Mouse (Mus musculus) forebrain, postnatal 0 days (tissue): ENCODE results near the gene Irgc1. TPM values are rescaled to one million over a fixed set of nuclear protein-coding genes. Genes with fewer than 3 reads are reported as not detected.
A peak's percentile ranks its signal among the peaks of the same experiment; 100 is the strongest.

Experiments used
- ATAC-seq: fragments of 200-750 bp; cut with Nextera tagmentation; 2 replicates; pipeline ENCODE4 v1.8.0; 2017; ENCODE audit warnings: mild to moderate bottlenecking, moderate library complexity
- DNase-seq: peaks from one replicate; pipeline ENCODE4 v3.0.0-alpha.2; 2015
- H3K27ac ChIP-seq: fragments of 300-500 bp; sonication (generic); 2 replicates; pipeline ENCODE4 v1.5.1; 2014; ENCODE audit warnings: low read depth, mild to moderate bottlenecking, antibody characterized with exemption, low read length, moderate library complexity, mixed read lengths
- H3K27me3 ChIP-seq: fragments of 300-500 bp; sonication (generic); 2 replicates; pipeline ENCODE4 v1.6.1; 2014; ENCODE audit warnings: mild to moderate bottlenecking, low read length, mixed read lengths; ENCODE audit not compliant: insufficient read depth
- H3K36me3 ChIP-seq: fragments of 300-500 bp; sonication (generic); 2 replicates; pipeline ENCODE4 v1.6.1; 2014; ENCODE audit warnings: mild to moderate bottlenecking, moderate library complexity; ENCODE audit not compliant: insufficient read depth
- H3K4me1 ChIP-seq: fragments of 300-500 bp; sonication (generic); 2 replicates; pipeline ENCODE4 v1.6.1; 2014; ENCODE audit warnings: antibody characterized with exemption; ENCODE audit not compliant: insufficient read depth
- H3K4me2 ChIP-seq: fragments of 300-500 bp; sonication (generic); 2 replicates; pipeline ENCODE4 v1.6.1; 2014; ENCODE audit warnings: low read depth, mild to moderate bottlenecking, moderate library complexity
- H3K4me3 ChIP-seq: fragments of 300-500 bp; sonication (generic); 2 replicates; pipeline ENCODE4 v1.5.1; 2014; ENCODE audit warnings: low read depth, low read length, mixed read lengths
- H3K9ac ChIP-seq: fragments of 300-500 bp; sonication (generic); 2 replicates; pipeline ENCODE4 v1.6.1; 2014; ENCODE audit warnings: mild to moderate bottlenecking
- H3K9me3 ChIP-seq: fragments of 300-500 bp; sonication (generic); 2 replicates; pipeline ENCODE4 v1.6.1; 2016; ENCODE audit warnings: low read length
- CTCF ChIP-seq: sonication (generic); IDR thresholded peaks from 2 replicates; pipeline ENCODE4 v1.5.1; 2016; ENCODE audit warnings: antibody characterized with exemption, control low read depth, low read depth
- WGBS: fragments of 180-500 bp; shearing (Covaris S2); extraction: QIAGEN DNeasy Blood & Tissue Kit; methylation state at CpG from one replicate; pipeline ENCODE4 v1.1.7; 2014; 5-methylcytosine and 5-hydroxymethylcytosine counted together
- polyA plus RNA-seq: library from polyadenylated mRNA; unstranded; fragments of >200 nt; fragmentation: Nextera tagmentation; extraction: Ambion mirVana; gene quantifications from 2 replicates; pipeline ENCODE4 v1.2.1, GENCODE M21; 2015
- total RNA-seq: library from RNA; depleted of rRNA; stranded (reverse); fragments of >200 nt; gene quantifications from 2 replicates; pipeline ENCODE4 v1.2.3, GENCODE M21; 2014

Gene Irgc1
- total and polyA plus RNA-seq, 2 experiments from 2014 or later = not detected

DNA sequence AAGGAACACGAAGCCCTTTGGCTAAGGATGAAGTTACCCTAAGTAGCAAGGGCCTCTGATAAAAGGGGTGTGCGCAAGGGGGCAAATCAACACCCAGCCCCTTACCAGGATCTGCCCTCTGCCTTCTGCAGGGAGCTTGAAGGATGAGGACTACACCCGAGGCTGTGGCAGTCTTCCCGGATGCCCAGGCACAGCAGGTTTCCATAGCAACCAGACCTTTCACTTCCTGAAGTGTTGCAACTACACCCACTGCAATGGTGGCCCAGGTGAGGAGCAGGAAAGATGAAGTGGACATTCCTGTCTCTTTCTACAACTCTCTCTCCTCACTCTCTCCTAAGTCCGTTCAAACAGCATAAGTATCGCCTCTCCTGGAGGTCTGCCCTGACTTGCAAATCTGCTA, 20.3 kb upstream of the Irgc1 start:
- Histone ChIP-seq H3K4me2 (no peak overlapping the region), H3K4me3 (no peak overlapping the region), H3K27me3 (no peaks in the 10 kb centered on the region), H3K36me3 (no peaks in the 10 kb centered on the region), H3K9ac (no peak overlapping the region), H3K4me1 (0 out of 2 replicates have a peak, but pooled peaks cover 5% of the 10 kb centered on the region), H3K9me3 (no peaks in the 10 kb centered on the region), H3K27ac (no peak overlapping the region)
- DNase-seq (no peak), ATAC-seq (peak; percentile 21; the same call in 1 of the 2 replicates)
- 69% methylated on average over 6 of the region's 6 CpGs for WGBS
- no peak for TF ChIP-seq CTCF

DNA sequence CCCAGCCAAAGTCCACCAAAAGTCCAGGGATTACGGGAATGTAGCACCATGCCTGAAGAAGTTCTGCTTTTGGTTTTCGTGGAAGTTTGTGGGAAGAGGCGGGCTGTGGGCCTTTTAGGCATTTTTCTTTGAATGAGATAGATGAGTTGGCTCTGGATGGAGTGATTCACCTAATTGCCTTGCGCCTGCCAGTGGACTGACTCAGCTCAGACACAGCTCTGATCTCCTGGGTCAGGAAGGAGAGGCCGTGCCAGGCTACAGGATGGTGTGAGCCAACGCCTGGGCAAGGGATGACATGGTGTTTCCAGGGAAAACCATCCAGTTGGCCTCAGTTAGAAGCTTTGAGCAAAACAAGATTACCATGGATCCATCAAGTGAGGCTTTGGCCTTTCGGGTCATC, 18.3 kb upstream of the Irgc1 start:
- no peak for DNase-seq
- Histone ChIP-seq H3K27ac (no peak overlapping the region), H3K27me3 (no peaks in the 10 kb centered on the region), H3K4me1 (0 out of 2 replicates have a peak, but pooled peaks cover 5% of the 10 kb centered on the region), H3K4me3 (no peak overlapping the region), H3K36me3 (no peaks in the 10 kb centered on the region), H3K4me2 (no peak overlapping the region), H3K9me3 (no peaks in the 10 kb centered on the region), H3K9ac (no peak overlapping the region)
- WGBS = 91% methylated on average over 7 of the region's 7 CpGs
- ATAC-seq = no peak
- no peak for TF ChIP-seq CTCF

DNA sequence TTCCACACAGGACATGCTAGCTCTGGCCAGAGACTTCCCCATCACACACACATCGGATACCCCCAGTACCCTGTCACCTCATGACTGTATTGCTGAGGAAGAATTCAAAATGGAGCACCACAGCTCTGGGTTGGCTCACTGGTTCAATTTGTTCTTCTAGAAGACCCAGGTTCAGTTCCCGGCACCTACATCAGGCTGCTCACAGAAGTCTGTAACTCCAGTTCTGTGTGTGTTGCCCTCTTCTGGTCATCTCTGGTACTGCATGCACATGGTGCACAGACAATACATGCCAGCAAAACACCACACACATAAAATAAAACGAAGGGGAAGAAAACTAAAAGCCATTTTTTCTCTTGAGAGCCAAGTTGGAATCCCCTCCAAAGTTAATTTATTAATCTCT, 17.0 kb upstream of the Irgc1 start:
- no peak overlapping the region for H3K9ac ChIP-seq
- no peak for DNase-seq
- H3K4me2 ChIP-seq = no peak overlapping the region
- H3K36me3 ChIP-seq = no peaks in the 10 kb centered on the region
- no peak overlapping the region for H3K4me3 ChIP-seq
- TF ChIP-seq CTCF = peak; percentile 53
- no peak overlapping the region for H3K27ac ChIP-seq
- no peaks in the 10 kb centered on the region for H3K4me1 ChIP-seq
- no peaks in the 10 kb centered on the region for H3K27me3 ChIP-seq
- 82% methylated on average over 3 of the region's 3 CpGs for WGBS
- ATAC-seq = no peak
- H3K9me3 ChIP-seq = no peaks in the 10 kb centered on the region

DNA sequence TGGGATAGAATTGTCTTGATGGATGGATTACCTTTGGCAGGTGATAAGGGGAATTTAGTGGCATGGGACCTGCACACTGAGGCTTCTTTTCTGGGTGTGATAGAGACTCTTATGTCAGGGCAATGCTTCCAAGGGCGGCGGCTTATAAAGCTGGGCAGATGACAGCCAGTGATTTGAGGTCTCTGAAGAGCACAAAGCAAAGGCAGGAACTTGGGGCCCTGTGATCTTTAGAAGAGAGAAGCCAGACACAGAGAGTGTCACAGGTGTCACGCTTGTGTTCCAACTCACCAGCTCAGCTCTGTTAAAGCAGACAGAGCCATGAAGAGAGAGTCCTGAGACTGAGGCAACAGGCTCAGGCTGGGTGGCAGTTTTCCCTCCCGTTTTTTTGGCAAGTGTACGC, 15.8 kb upstream of the Irgc1 start:
- no peak for TF ChIP-seq CTCF
- no peak overlapping the region for H3K27ac ChIP-seq
- H3K4me1 ChIP-seq = no peaks in the 10 kb centered on the region
- H3K4me3 ChIP-seq = no peak overlapping the region
- no peaks in the 10 kb centered on the region for H3K36me3 ChIP-seq
- no peaks in the 10 kb centered on the region; the same call in 1 of the 2 replicates for H3K27me3 ChIP-seq
- no peak overlapping the region for H3K4me2 ChIP-seq
- H3K9ac ChIP-seq = no peak overlapping the region
- no peaks in the 10 kb centered on the region for H3K9me3 ChIP-seq
- ATAC-seq = no peak
- DNase-seq = no peak
- WGBS = 84% methylated on average over 5 of the region's 5 CpGs

DNA sequence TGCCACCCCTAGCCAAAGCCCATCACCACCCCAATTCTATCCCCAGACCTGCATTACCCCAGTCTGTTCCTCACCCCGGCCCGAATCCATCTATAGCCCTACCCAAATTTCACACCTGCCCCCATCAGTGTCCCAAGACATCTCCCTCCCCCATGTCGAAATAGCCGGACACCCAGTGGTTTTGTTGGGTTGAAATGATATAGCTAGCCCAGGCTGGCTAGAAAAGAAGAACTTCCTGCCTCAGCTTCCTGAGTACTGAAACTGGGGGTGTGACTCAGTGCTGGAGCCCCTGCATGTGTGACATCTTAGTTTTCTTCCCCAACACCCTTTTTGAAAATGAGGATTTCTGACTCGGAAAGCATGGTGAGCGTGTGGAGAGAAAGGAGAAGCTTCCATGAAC, 14.7 kb upstream of the Irgc1 start:
- H3K4me2 ChIP-seq = no peak overlapping the region
- no peaks in the 10 kb centered on the region for H3K9me3 ChIP-seq
- ATAC-seq (no peak), DNase-seq (no peak)
- WGBS = 86% methylated on average over 6 of the region's 6 CpGs
- no peak overlapping the region for H3K4me3 ChIP-seq
- no peaks in the 10 kb centered on the region; the same call in none of the 2 replicates for H3K27me3 ChIP-seq
- TF ChIP-seq CTCF = no peak
- H3K36me3 ChIP-seq = no peaks in the 10 kb centered on the region
- no peak overlapping the region for H3K9ac ChIP-seq
- H3K4me1 ChIP-seq = no peaks in the 10 kb centered on the region
- H3K27ac ChIP-seq = no peak overlapping the region

DNA sequence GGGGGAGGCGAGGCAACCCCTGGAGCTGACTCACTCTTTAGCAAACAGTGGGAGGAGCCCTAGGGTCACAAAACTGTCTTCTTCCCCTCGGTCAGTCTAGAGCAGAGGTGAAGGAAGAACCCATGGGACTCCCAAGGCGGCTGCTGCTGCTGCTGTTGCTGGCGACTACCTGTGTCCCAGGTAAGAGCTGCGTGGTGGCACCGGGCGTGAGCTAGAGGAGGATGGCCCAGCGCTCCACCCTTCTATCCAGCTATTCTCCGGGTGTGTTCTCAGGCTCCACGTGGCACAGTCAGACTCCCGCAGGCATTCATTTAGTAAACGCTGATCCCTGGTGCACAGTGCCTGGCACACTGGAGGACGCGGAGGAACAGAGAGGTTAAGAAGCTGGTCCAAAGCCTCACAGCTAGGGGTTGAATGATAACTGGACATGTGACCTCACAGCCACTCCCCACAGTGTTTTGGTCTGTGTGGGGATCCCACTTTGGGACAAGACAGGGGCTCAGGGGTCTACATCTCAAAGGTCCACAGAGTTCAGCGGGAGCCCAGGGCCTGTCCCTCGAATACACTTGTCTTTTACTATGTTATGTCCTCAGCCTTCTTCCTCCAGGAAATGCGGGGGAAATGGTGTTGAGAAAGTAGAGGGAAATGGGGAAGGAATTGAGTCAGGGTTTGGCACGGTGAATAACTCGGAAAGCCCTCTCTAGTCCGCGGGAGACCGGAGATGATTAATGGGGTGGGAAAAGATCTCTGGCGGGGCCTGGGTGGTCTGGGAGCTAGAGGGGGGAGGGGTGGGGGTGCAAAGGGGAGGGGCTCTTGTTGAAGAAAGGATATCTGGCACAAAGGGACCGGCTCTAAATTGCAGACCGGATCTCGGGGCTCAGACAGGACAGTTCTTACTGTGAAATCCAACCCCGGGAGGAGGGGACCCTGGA, 10.6 kb upstream of the Irgc1 start, which contains the start of gene Plaur:
Plaur (plus strand) TSS at position 97 of the 932 bp plus-strand sequence.
- Histone ChIP-seq H3K4me3 (no peak within 1 kb of the TSS), H3K27me3 (no peaks in the 10 kb centered on the region; the same call in none of the 2 replicates), H3K36me3 (no peaks in the 10 kb centered on the region), H3K27ac (no peak within 1 kb of the TSS), H3K4me2 (peak within 1 kb of the TSS; percentile 13; the same call in 1 of the 2 replicates), H3K9ac (no peak within 1 kb of the TSS), H3K4me1 (no peaks in the 10 kb centered on the region), H3K9me3 (no peaks in the 10 kb centered on the region)
- DNase-seq = no peak
- no peak for TF ChIP-seq CTCF
- WGBS = 7% methylated on average over 27 of the region's 27 CpGs
- no peak for ATAC-seq

DNA sequence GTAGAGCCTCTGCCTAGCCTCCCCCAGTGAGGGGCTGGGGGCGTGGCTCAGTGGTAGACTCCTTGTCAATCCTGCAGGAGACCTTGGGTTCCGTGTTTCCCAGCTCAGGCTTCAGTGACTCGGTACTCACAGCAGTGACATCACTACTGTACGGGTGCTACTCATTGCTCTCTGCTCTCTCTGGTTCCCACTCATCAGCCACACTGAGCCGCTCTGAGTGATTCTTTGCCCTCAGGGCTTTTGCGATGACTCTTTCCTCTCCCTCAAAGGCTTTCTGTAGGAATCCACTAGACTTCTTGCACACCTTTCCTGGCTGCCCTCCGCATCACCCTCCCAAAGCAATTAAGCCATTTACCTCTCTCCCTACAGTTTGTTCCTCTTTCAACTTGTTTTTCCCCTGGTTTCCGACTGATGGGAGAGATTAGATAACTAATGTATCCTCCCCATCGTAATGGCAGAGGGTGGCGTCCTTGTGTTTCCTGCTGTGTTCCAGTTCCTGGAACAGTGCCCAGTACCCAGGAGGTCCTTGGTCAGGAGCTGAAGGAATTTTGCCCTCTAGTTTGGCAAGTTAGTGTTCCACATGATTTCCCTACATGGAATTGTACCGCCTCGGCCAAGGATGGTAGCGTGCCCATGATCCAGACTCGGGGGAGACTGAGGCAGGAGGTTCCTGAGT, 9.4 kb upstream of the Irgc1 start:
- H3K9ac ChIP-seq = no peak overlapping the region
- no peak overlapping the region for H3K4me3 ChIP-seq
- no peaks in the 10 kb centered on the region for H3K9me3 ChIP-seq
- 64% methylated on average over 14 of the region's 14 CpGs for WGBS
- TF ChIP-seq CTCF = no peak
- ATAC-seq (no peak), DNase-seq (no peak)
- no peaks in the 10 kb centered on the region for H3K4me1 ChIP-seq
- no peaks in the 10 kb centered on the region for H3K36me3 ChIP-seq
- H3K4me2 ChIP-seq = no peak overlapping the region
- no peak overlapping the region for H3K27ac ChIP-seq
- H3K27me3 ChIP-seq = no peaks in the 10 kb centered on the region; the same call in none of the 2 replicates
